Mouse (Mus musculus) embryonic facial prominence, embryonic 11.5 days (tissue): ENCODE measurements around the gene Taf4. TPM values are rescaled to one million over a fixed set of nuclear protein-coding genes. Genes with fewer than 3 reads are reported as not detected.

ENCODE experiments used
- ATAC-seq: fragments of 200-750 bp; cut with Nextera tagmentation; replicated peaks from 2 replicates; pipeline ENCODE4 v1.8.0; 2017; ENCODE audit warnings: low read depth; ENCODE audit not compliant: insufficient number of reproducible peaks, low FRiP score, low TSS enrichment
- DNase-seq: peaks from one replicate; pipeline ENCODE4 v3.0.0-alpha.2; 2015; ENCODE audit warnings: low spot score
- H3K27ac ChIP-seq: fragments of 300-500 bp; sonication (generic); replicated peaks from 2 replicates; pipeline ENCODE4 v1.5.1; 2014; ENCODE audit warnings: mild to moderate bottlenecking, low read depth, low read length, control low read depth
- H3K27me3 ChIP-seq: fragments of 300-500 bp; sonication (generic); 2 replicates; pipeline ENCODE4 v1.6.1; 2014; ENCODE audit warnings: mild to moderate bottlenecking, low read length, moderate library complexity, mixed read lengths; ENCODE audit not compliant: control insufficient read depth, insufficient read depth
- H3K36me3 ChIP-seq: fragments of 300-500 bp; sonication (generic); replicated peaks from 2 replicates; pipeline ENCODE4 v1.6.1; 2014; ENCODE audit warnings: low read depth, mild to moderate bottlenecking, low read length, moderate library complexity, mixed read lengths; ENCODE audit not compliant: control insufficient read depth, insufficient read depth
- H3K4me1 ChIP-seq: fragments of 300-500 bp; sonication (generic); 2 replicates; pipeline ENCODE4 v1.6.1; 2014; ENCODE audit warnings: low read length, mixed read lengths; ENCODE audit not compliant: control insufficient read depth, insufficient read depth
- H3K4me2 ChIP-seq: fragments of 300-500 bp; sonication (generic); 2 replicates; pipeline ENCODE4 v1.6.1; 2014; ENCODE audit warnings: low read depth, mild to moderate bottlenecking, control low read depth, low read length, moderate library complexity
- H3K4me3 ChIP-seq: fragments of 300-500 bp; sonication (generic); 2 replicates; pipeline ENCODE4 v1.5.1; 2014; ENCODE audit warnings: low read depth, low read length, control low read depth
- H3K9ac ChIP-seq: fragments of 300-500 bp; sonication (generic); replicated peaks from 2 replicates; pipeline ENCODE4 v1.6.1; 2014; ENCODE audit warnings: mild to moderate bottlenecking, control low read depth, low read length
- H3K9me3 ChIP-seq: fragments of 300-500 bp; sonication (generic); replicated peaks from 2 replicates; pipeline ENCODE4 v1.6.1; 2016; ENCODE audit warnings: mild to moderate bottlenecking, low read length, inconsistent platforms, mixed read lengths; ENCODE audit not compliant: control insufficient read depth
- WGBS: fragments of 180-500 bp; shearing (Covaris S2); extraction: QIAGEN DNeasy Blood & Tissue Kit; methylation state at CpG from one replicate; pipeline ENCODE4 v1.1.7; 2014; 5-methylcytosine and 5-hydroxymethylcytosine counted together
- polyA plus RNA-seq: library from polyadenylated mRNA; unstranded; fragments of >200 nt; fragmentation: Nextera tagmentation; extraction: Ambion mirVana; gene quantifications from 2 replicates; pipeline ENCODE4 v1.2.1, GENCODE M21; 2014

The Taf4 gene
- polyA plus RNA-seq, 1 experiment from 2014 or later: 4.4 TPM

- Histone ChIP-seq H3K27me3 (no peaks in the 10 kb centered on the region), H3K4me2 (no peak overlapping the region), H3K9me3 (no peaks in the 10 kb centered on the region), H3K9ac (no peak overlapping the region), H3K4me1 (peaks cover 3% of the 10 kb centered on the region), H3K4me3 (no peak overlapping the region), H3K36me3 (no peaks in the 10 kb centered on the region), H3K27ac (no peak overlapping the region)
- WGBS: 72% methylated on average over 2 of the region's 2 CpGs
- DNase-seq (no peak), ATAC-seq (no peak)
These were observed 4.0 kb downstream of the Taf4 start for GRCm38 (mm10) chr2:179972406-179972805.

GRCm38 (mm10) chr2:179971891-179972290, 4.6 kb downstream of the Taf4 start:
- ATAC-seq (no peak), DNase-seq (no peak)
- H3K27ac ChIP-seq: no peak overlapping the region
- H3K27me3 ChIP-seq: no peaks in the 10 kb centered on the region
- no peaks in the 10 kb centered on the region for H3K9me3 ChIP-seq
- H3K9ac ChIP-seq: no peak overlapping the region
- no peak overlapping the region for H3K4me3 ChIP-seq
- H3K36me3 ChIP-seq: no peaks in the 10 kb centered on the region
- WGBS: 74% methylated on average over 2 of the region's 2 CpGs
- peaks cover 3% of the 10 kb centered on the region for H3K4me1 ChIP-seq
- no peak overlapping the region for H3K4me2 ChIP-seq

GRCm38 (mm10) chr2:179969137-179969536, 7.3 kb downstream of the Taf4 start:
- no peak overlapping the region for H3K9ac ChIP-seq
- H3K4me3 ChIP-seq: no peak overlapping the region
- H3K4me1 ChIP-seq: peaks cover 3% of the 10 kb centered on the region; the same call in 1 of the 2 replicates
- H3K4me2 ChIP-seq: no peak overlapping the region
- ATAC-seq (no peak), DNase-seq (no peak)
- H3K27ac ChIP-seq: no peak overlapping the region
- H3K27me3 ChIP-seq: no peaks in the 10 kb centered on the region
- no peaks in the 10 kb centered on the region for H3K36me3 ChIP-seq
- no peaks in the 10 kb centered on the region for H3K9me3 ChIP-seq
- WGBS: 84% methylated on average over 3 of the region's 3 CpGs

- Histone ChIP-seq H3K27me3 (no peaks in the 10 kb centered on the region), H3K9me3 (no peaks in the 10 kb centered on the region), H3K9ac (no peak overlapping the region), H3K4me3 (no peak overlapping the region), H3K4me1 (no peaks in the 10 kb centered on the region), H3K4me2 (no peak overlapping the region), H3K27ac (no peak overlapping the region), H3K36me3 (no peaks in the 10 kb centered on the region)
- DNase-seq (no peak), ATAC-seq (no peak)
- WGBS: 86% methylated on average over 5 of the region's 5 CpGs
These were observed 8.8 kb downstream of the Taf4 start for GRCm38 (mm10) chr2:179967633-179968032.

- Histone ChIP-seq H3K36me3 (no peaks in the 10 kb centered on the region), H3K9ac (no peak overlapping the region), H3K4me1 (no peaks in the 10 kb centered on the region), H3K27me3 (no peaks in the 10 kb centered on the region), H3K27ac (no peak overlapping the region), H3K4me2 (no peak overlapping the region), H3K4me3 (no peak overlapping the region), H3K9me3 (no peaks in the 10 kb centered on the region)
- 91% methylated on average over 4 of the region's 4 CpGs for WGBS
- ATAC-seq (no peak), DNase-seq (no peak)
These were observed 15.0 kb downstream of the Taf4 start for GRCm38 (mm10) chr2:179961420-179961819.

- Histone ChIP-seq H3K4me1 (no peaks in the 10 kb centered on the region), H3K9ac (no peak overlapping the region), H3K9me3 (no peaks in the 10 kb centered on the region), H3K4me2 (no peak overlapping the region), H3K4me3 (no peak overlapping the region), H3K36me3 (no peaks in the 10 kb centered on the region), H3K27me3 (no peaks in the 10 kb centered on the region), H3K27ac (no peak overlapping the region)
- ATAC-seq (no peak), DNase-seq (no peak)
- 84% methylated on average over 6 of the region's 6 CpGs for WGBS
These were observed 16.1 kb downstream of the Taf4 start for GRCm38 (mm10) chr2:179960327-179960726.

- Histone ChIP-seq H3K4me2 (no peak overlapping the region), H3K9me3 (no peaks in the 10 kb centered on the region), H3K4me1 (no peaks in the 10 kb centered on the region), H3K36me3 (no peaks in the 10 kb centered on the region), H3K27ac (no peak overlapping the region), H3K4me3 (no peak overlapping the region), H3K9ac (no peak overlapping the region), H3K27me3 (no peaks in the 10 kb centered on the region)
- WGBS: 10% methylated on average over 3 of the region's 3 CpGs
- no peak for ATAC-seq
- no peak for DNase-seq
These were observed 17.1 kb downstream of the Taf4 start for GRCm38 (mm10) chr2:179959391-179959790.

- no peaks in the 10 kb centered on the region for H3K36me3 ChIP-seq
These were observed 24.6 kb downstream of the Taf4 start for GRCm38 (mm10) chr2:179951542-179952524.

More at GRCm38 (mm10) chr2:179951542-179952524, 24.6 kb downstream of the Taf4 start:
- Histone ChIP-seq H3K9me3 (no peaks in the 10 kb centered on the region), H3K4me1 (no peaks in the 10 kb centered on the region), H3K9ac (no peak overlapping the region), H3K27ac (no peak overlapping the region), H3K4me2 (no peak overlapping the region), H3K27me3 (no peaks in the 10 kb centered on the region), H3K4me3 (no peak overlapping the region)
- 69% methylated on average over 14 of the region's 14 CpGs for WGBS
- ATAC-seq (no peak), DNase-seq (no peak)
